Mouse (Mus musculus) heart, postnatal 0 days (tissue): ENCODE results near the gene Kctd14.

Source experiments
- CTCF ChIP-seq: IDR thresholded peaks from 2 replicates; pipeline ENCODE4 v1.5.1; 2016; ENCODE audit warnings: antibody characterized with exemption, control low read depth, low read depth
- EP300 ChIP-seq: IDR thresholded peaks from 2 replicates; pipeline ENCODE4 v1.6.1; 2016; ENCODE audit warnings: antibody characterized with exemption, low read depth

- no peak for TF ChIP-seq CTCF
- no peak for TF ChIP-seq EP300
Measured at GRCm38 (mm10) chr7:97455577-97455976, 4.5 kb downstream of the Kctd14 start.
